Mouse (Mus musculus) brain, embryonic 14.5 days (tissue): ENCODE results near the gene Ptprt.

ENCODE experiments used
- CTCF ChIP-seq: fragments of 200-500 bp; IDR thresholded peaks from 2 replicates; pipeline ENCODE4 v1.5.1; 2012; ENCODE audit warnings: inconsistent platforms, mild to moderate bottlenecking, moderate library complexity, borderline replicate concordance; ENCODE audit not compliant: insufficient read depth, insufficient read length; ENCODE audit errors: extremely low read depth
- POLR2A ChIP-seq: fragments of 200-500 bp; IDR thresholded peaks from 2 replicates; pipeline ENCODE4 v1.6.1; 2012; ENCODE audit warnings: mild to moderate bottlenecking, inconsistent platforms, borderline replicate concordance; ENCODE audit not compliant: poor library complexity, insufficient read depth, insufficient read length, severe bottlenecking; ENCODE audit errors: extremely low read depth

DNA sequence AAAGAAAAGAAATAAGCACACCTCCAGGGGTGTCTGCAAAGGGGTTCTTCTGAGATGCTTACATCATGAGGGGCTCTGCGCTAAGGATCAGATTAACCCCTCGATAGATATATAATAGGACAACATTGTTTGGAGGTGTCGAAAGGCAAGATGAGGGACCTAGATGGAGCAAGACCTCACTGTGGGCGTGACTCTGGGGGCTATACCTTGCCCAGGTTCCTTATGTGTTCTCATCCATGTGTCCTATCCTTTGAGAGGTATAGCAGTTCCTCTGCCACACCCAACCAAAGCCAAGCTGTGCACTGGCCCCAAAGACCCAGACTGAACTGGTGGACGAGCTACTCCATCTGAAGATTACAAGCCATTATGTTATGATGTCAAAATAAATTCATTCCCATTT is 58.2 kb downstream of the Ptprt start:
- TF ChIP-seq CTCF (no peak), POLR2A (no peak)
